8 mouse cellular contexts compared by ENCODE assay signal in the genomic region with DNA sequence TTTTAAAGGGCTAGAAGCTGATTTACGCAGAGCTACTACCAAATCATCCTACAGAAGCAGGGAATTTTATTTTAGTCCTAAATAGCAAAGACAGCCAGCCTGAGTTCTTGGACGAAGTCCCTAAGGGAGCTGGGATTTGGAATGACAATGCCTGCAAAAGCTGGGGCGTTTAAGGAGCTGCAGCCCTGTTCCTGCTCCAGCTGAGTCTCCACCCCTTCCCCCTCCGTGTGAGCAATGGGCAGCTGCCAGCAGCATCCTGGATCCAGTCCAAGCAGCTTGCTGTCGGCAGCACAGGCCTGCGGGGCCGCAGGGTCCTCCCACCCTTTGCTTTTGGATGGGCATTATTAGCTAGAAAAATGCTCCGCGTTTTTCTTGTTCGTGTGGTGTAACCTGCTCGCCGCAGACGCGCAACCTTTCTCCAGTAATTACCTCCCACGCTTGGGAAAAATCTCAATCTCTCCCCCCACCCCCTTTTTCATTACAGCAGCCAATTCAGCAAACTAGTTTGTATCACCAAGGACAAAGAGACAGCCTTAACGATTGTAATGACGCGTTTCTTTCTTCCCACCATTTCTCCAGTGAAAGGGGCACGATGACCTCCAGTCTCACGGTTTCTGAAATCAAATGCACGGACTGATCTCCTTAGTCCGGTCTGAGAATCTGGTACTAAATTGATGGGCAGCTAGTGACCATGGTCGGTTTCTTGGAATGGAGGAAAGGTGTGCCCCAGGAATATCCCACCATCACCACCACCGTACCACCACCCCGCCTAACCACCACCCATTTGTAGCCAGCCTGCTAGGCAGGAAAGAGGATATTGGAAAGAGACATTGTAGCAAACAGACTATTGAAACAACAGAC.
DNase-seq lines count a peak whose midpoint lies in the region; ATAC-seq and TF ChIP-seq lines count a peak whose summit lies in the region.

No protein-coding gene starts in this region.

- H3K27ac ChIP-seq in gastrocnemius, adult 2 months, result peak overlapping the region; percentile 71
- peak overlapping the region; percentile 89 for H3K27ac ChIP-seq in hindbrain, embryonic 15.5 days (replicated peaks)

- H3K27me3 ChIP-seq in hindbrain, embryonic 15.5 days, result no peaks in the 10 kb centered on the region

- no peaks in the 10 kb centered on the region for H3K9me3 ChIP-seq in hindbrain, embryonic 15.5 days

- DNase-seq in adipocyte (ENCODE audit: low spot score), result peak; percentile 73
- peak; percentile 56 to 87 for DNase-seq in cerebellum, postnatal 4 days (ENCODE audit: low spot score in 2 of 2)
- peak; percentile 87 for DNase-seq in gastrocnemius, adult 2 months
- DNase-seq in layer of hippocampus, postnatal 36 days, result peak; percentile 79 to 85
- DNase-seq in lung, postnatal 10 days, result peak; percentile 94
- peak; percentile 73 for DNase-seq in retina, embryonic 14.5 days (ENCODE audit: low spot score)
- peak; percentile 48 to 78 for DNase-seq in urinary bladder, postnatal 36 days (ENCODE audit: low spot score in 2 of 2)

- peak overlapping the region; percentile 51 for H3K4me2 ChIP-seq in hindbrain, embryonic 15.5 days

- intact Hi-C loops in gastrocnemius, adult 2 months (cut with DNase I), result loop anchor here (1.0 kb wide), 1 partner anchor 33 kb away; no protein-coding TSS in a partner anchor

- H3K4me1 ChIP-seq in hindbrain, embryonic 15.5 days (replicated peaks), result peaks cover 8% of the 10 kb centered on the region; the same call in 1 of the 2 replicates

- WGBS in hindbrain, embryonic 15.5 days, result 20% methylated on average over 25 of the region's 25 CpGs

- no peak for TF ChIP-seq CTCF in gastrocnemius, adult 2 months (IDR thresholded peaks at IDR 0.05)

- H3K4me3 ChIP-seq in gastrocnemius, adult 2 months, result peak overlapping the region; percentile 72
- H3K4me3 ChIP-seq in hindbrain, embryonic 15.5 days, result peak overlapping the region; percentile 23

- peak; percentile 91 for ATAC-seq in hindbrain, embryonic 15.5 days (ENCODE audit: low FRiP score, low read depth)

- no peaks in the 10 kb centered on the region for H3K36me3 ChIP-seq in hindbrain, embryonic 15.5 days

- H3K9ac ChIP-seq in hindbrain, embryonic 15.5 days, result peak overlapping the region; percentile 17; the same call in 1 of the 2 replicates

Comparison
In these comparisons a context has a peak if more than half of its experiments do, and no peak if none do; other contexts are left out.
1. Peak in every context shown above with its lines: DNase-seq, ATAC-seq, H3K4me3 ChIP-seq and H3K27ac ChIP-seq.